Mouse (Mus musculus) MEL (cell line): ENCODE results near the gene Myl4. TPM values are rescaled to one million over a fixed set of nuclear protein-coding genes. Genes with fewer than 3 reads are reported as not detected.
A peak's percentile ranks its signal among the peaks of the same experiment; 100 is the strongest.

ENCODE experiments used
- DNase-seq: peaks from one replicate; pipeline ENCODE4 v3.0.0; 2011; ENCODE audit warnings: low read depth, low spot score
- H3K27ac ChIP-seq: 2 replicates; pipeline ENCODE4 v1.5.1; 2012; ENCODE audit warnings: low read depth, mild to moderate bottlenecking, control low read depth, low read length, moderate library complexity; ENCODE audit not compliant: control insufficient read depth
- H3K27me3 ChIP-seq, 2 experiments: fragments of 150-350 bp in 1 of 2; sonication (generic) in 1 of 2; 2 replicates each; pipeline ENCODE4 v1.6.1; 2012; ENCODE audit warnings: low read length in 2 of 2, mild to moderate bottlenecking in 2 of 2, improper control_type of control experiment in 1 of 2, moderate library complexity in 1 of 2; ENCODE audit not compliant: insufficient read depth in 2 of 2, control insufficient read depth in 1 of 2
- H3K36me3 ChIP-seq, 2 experiments: 2 replicates each; pipeline ENCODE4 v1.6.1; 2012 to 2014; ENCODE audit warnings: low read length in 2 of 2, improper control_type of control experiment in 1 of 2, inconsistent platforms in 1 of 2, mild to moderate bottlenecking in 1 of 2; ENCODE audit not compliant: insufficient read depth in 2 of 2, control insufficient read depth in 1 of 2
- H3K4me1 ChIP-seq, 2 experiments: fragments of 150-350 bp in 1 of 2; sonication (generic) in 1 of 2; 2 replicates each; pipeline ENCODE4 v1.6.1; 2012; ENCODE audit warnings: low read length in 2 of 2, improper control_type of control experiment in 1 of 2, mild to moderate bottlenecking in 1 of 2; ENCODE audit not compliant: insufficient read depth in 2 of 2, control insufficient read depth in 1 of 2
- H3K4me3 ChIP-seq, 2 experiments: fragments of 150-350 bp in 1 of 2; sonication (generic) in 1 of 2; 2 replicates each; pipeline ENCODE4 v1.5.1; 2012; ENCODE audit warnings: low read depth in 2 of 2, low read length in 2 of 2, mild to moderate bottlenecking in 2 of 2, moderate library complexity in 2 of 2, control low read depth in 1 of 2, improper control_type of control experiment in 1 of 2; ENCODE audit not compliant: control insufficient read depth in 1 of 2, insufficient read depth in 1 of 2
- H3K79me2 ChIP-seq: 2 replicates; pipeline ENCODE4 v1.6.1; 2012; ENCODE audit warnings: mild to moderate bottlenecking, low read length, moderate library complexity; ENCODE audit not compliant: control insufficient read depth, poor library complexity, insufficient read depth
- H3K9ac ChIP-seq: 2 replicates; pipeline ENCODE4 v1.6.1; 2012; ENCODE audit warnings: low read depth, mild to moderate bottlenecking, control low read depth, low read length, moderate library complexity; ENCODE audit not compliant: control insufficient read depth, poor library complexity, severe bottlenecking
- H3K9me3 ChIP-seq: fragments of 150-350 bp; sonication (generic); replicated peaks from 2 replicates; pipeline ENCODE4 v1.6.1; 2012; ENCODE audit warnings: mild to moderate bottlenecking, low read length, improper control_type of control experiment, moderate library complexity; ENCODE audit not compliant: insufficient read depth
- BHLHE40 ChIP-seq: IDR thresholded peaks from 2 replicates; pipeline ENCODE4 v1.6.1; 2012; ENCODE audit warnings: low read depth, mild to moderate bottlenecking, inconsistent platforms, low read length, improper control_type of control experiment, borderline replicate concordance
- CHD2 ChIP-seq: IDR thresholded peaks from 2 replicates; pipeline ENCODE4 v1.6.1; 2011; ENCODE audit warnings: low read length, improper control_type of control experiment
- CTCF ChIP-seq, 3 experiments: IDR thresholded peaks in 2 of 3; conservative IDR thresholded peaks in 1 of 3; 2 replicates each; pipeline ENCODE4 v1.5.1; 2011 to 2012; ENCODE audit warnings: low read length in 3 of 3, low read depth in 2 of 3, mild to moderate bottlenecking in 2 of 3, improper control_type of control experiment in 1 of 3, inconsistent platforms in 1 of 3, mixed read lengths in 1 of 3, moderate library complexity in 1 of 3; ENCODE audit not compliant: control insufficient read depth in 1 of 3, insufficient read depth in 1 of 3, poor library complexity in 1 of 3, severe bottlenecking in 1 of 3
- ELF1 ChIP-seq: IDR thresholded peaks from 2 replicates; pipeline ENCODE4 v1.6.1; 2014; ENCODE audit warnings: low read depth, mild to moderate bottlenecking, inconsistent platforms, low read length, improper control_type of control experiment, moderate library complexity
- EP300 ChIP-seq, 2 experiments: IDR thresholded peaks; 2 replicates each; pipeline ENCODE4 v1.6.1; 2011; ENCODE audit warnings: improper control_type of control experiment in 2 of 2, low read length in 2 of 2, low read depth in 1 of 2, mild to moderate bottlenecking in 1 of 2
- ETS1 ChIP-seq: IDR thresholded peaks from 2 replicates; pipeline ENCODE4 v1.6.1; 2012; ENCODE audit warnings: low read depth, mild to moderate bottlenecking, inconsistent platforms, low read length, improper control_type of control experiment, moderate library complexity
- GABPA ChIP-seq: IDR thresholded peaks from 2 replicates; pipeline ENCODE4 v1.6.1; 2012; ENCODE audit warnings: low read depth, mild to moderate bottlenecking, inconsistent platforms, low read length, improper control_type of control experiment, moderate library complexity
- GATA1 ChIP-seq: IDR thresholded peaks from 2 replicates; pipeline ENCODE4 v1.6.1; 2011; ENCODE audit warnings: low read depth, low read length, improper control_type of control experiment
- HCFC1 ChIP-seq: IDR thresholded peaks from 2 replicates; pipeline ENCODE4 v1.6.1; 2012; ENCODE audit warnings: low read depth, mild to moderate bottlenecking, inconsistent platforms, low read length, improper control_type of control experiment, moderate library complexity
- JUND ChIP-seq: IDR thresholded peaks from 2 replicates; pipeline ENCODE4 v1.6.1; 2011; ENCODE audit warnings: low read depth, mild to moderate bottlenecking, improper control_type of control experiment, low read length
- KAT2A ChIP-seq: conservative IDR thresholded peaks from 2 replicates; pipeline ENCODE4 v1.6.1; 2012; ENCODE audit warnings: low read depth, low read length, improper control_type of control experiment, inconsistent platforms
- MAFK ChIP-seq: IDR thresholded peaks from 2 replicates; pipeline ENCODE4 v1.6.1; 2011; ENCODE audit warnings: low read depth, mild to moderate bottlenecking, low read length, improper control_type of control experiment, borderline replicate concordance
- MAX ChIP-seq: IDR thresholded peaks from 2 replicates; pipeline ENCODE4 v1.6.1; 2011; ENCODE audit warnings: low read length, improper control_type of control experiment
- MAZ ChIP-seq: IDR thresholded peaks from 2 replicates; pipeline ENCODE4 v1.6.1; 2012; ENCODE audit warnings: low read depth, mild to moderate bottlenecking, inconsistent platforms, low read length, improper control_type of control experiment
- MEF2A ChIP-seq: IDR thresholded peaks from 2 replicates; pipeline ENCODE4 v1.6.1; 2014; ENCODE audit warnings: low read depth, mild to moderate bottlenecking, inconsistent platforms, low read length, improper control_type of control experiment; ENCODE audit not compliant: poor library complexity, insufficient replicate concordance, severe bottlenecking; ENCODE audit errors: extremely low read depth
- MXI1 ChIP-seq: IDR thresholded peaks from 2 replicates; pipeline ENCODE4 v1.6.1; 2011; ENCODE audit warnings: mild to moderate bottlenecking, low read depth, low read length, improper control_type of control experiment
- MYB ChIP-seq: IDR thresholded peaks from 2 replicates; pipeline ENCODE4 v1.6.1; 2011; ENCODE audit warnings: mild to moderate bottlenecking, low read depth, low read length, improper control_type of control experiment
- MYC ChIP-seq: IDR thresholded peaks from 2 replicates; pipeline ENCODE4 v1.6.1; 2011; ENCODE audit warnings: low read depth, mild to moderate bottlenecking, low read length, improper control_type of control experiment, moderate library complexity
- NRF1 ChIP-seq: IDR thresholded peaks from 2 replicates; pipeline ENCODE4 v1.6.1; 2014; ENCODE audit warnings: low read depth, mild to moderate bottlenecking, inconsistent platforms, low read length, improper control_type of control experiment, moderate library complexity; ENCODE audit not compliant: poor library complexity, insufficient read depth, severe bottlenecking
- POLR2A ChIP-seq, 2 experiments: IDR thresholded peaks; 2 replicates each; pipeline ENCODE4 v1.6.1; 2011 to 2012; ENCODE audit warnings: low read length in 2 of 2, mild to moderate bottlenecking in 2 of 2, control low read depth in 1 of 2, improper control_type of control experiment in 1 of 2, low read depth in 1 of 2, moderate library complexity in 1 of 2; ENCODE audit not compliant: control insufficient read depth in 1 of 2, insufficient read depth in 1 of 2, poor library complexity in 1 of 2
- POLR2AphosphoS2 ChIP-seq: IDR thresholded peaks from 2 replicates; pipeline ENCODE4 v1.6.1; 2011; ENCODE audit warnings: low read length, improper control_type of control experiment
- POLR2AphosphoS5 ChIP-seq: IDR thresholded peaks from 2 replicates; pipeline ENCODE4 v1.6.1; 2012; ENCODE audit warnings: low read depth, borderline replicate concordance, mild to moderate bottlenecking, inconsistent platforms, low read length, moderate library complexity, mixed read lengths
- RAD21 ChIP-seq: IDR thresholded peaks from 2 replicates; pipeline ENCODE4 v1.6.1; 2011; ENCODE audit warnings: mild to moderate bottlenecking, low read depth, low read length, improper control_type of control experiment
- SIN3A ChIP-seq: IDR thresholded peaks from 2 replicates; pipeline ENCODE4 v1.6.1; 2012; ENCODE audit warnings: low read length, improper control_type of control experiment, inconsistent platforms
- SMC3 ChIP-seq: IDR thresholded peaks from 2 replicates; pipeline ENCODE4 v1.6.1; 2011; ENCODE audit warnings: low read depth, low read length, improper control_type of control experiment
- TAL1 ChIP-seq: IDR thresholded peaks from 2 replicates; pipeline ENCODE4 v1.6.1; 2012; ENCODE audit warnings: mild to moderate bottlenecking, inconsistent platforms, low read length, moderate library complexity, mixed read lengths
- TBP ChIP-seq: IDR thresholded peaks from 2 replicates; pipeline ENCODE4 v1.8.0; 2011; ENCODE audit warnings: low read depth, low read length, improper control_type of control experiment
- UBTF ChIP-seq: IDR thresholded peaks from 2 replicates; pipeline ENCODE4 v1.6.1; 2012; ENCODE audit warnings: low read depth, mild to moderate bottlenecking, inconsistent platforms, low read length, improper control_type of control experiment, moderate library complexity, borderline replicate concordance; ENCODE audit not compliant: insufficient read depth
- USF2 ChIP-seq, 2 experiments: IDR thresholded peaks; 2 replicates each; pipeline ENCODE4 v1.6.1; 2011 to 2012; ENCODE audit warnings: improper control_type of control experiment in 2 of 2, low read length in 2 of 2, borderline replicate concordance in 1 of 2, inconsistent platforms in 1 of 2, low read depth in 1 of 2, mild to moderate bottlenecking in 1 of 2; ENCODE audit not compliant: insufficient read depth in 1 of 2
- ZKSCAN1 ChIP-seq: IDR thresholded peaks from 2 replicates; pipeline ENCODE4 v1.6.1; 2012; ENCODE audit warnings: low read depth, mild to moderate bottlenecking, inconsistent platforms, low read length, improper control_type of control experiment, moderate library complexity
- ZMIZ1 ChIP-seq: IDR thresholded peaks from 2 replicates; pipeline ENCODE4 v1.6.1; 2012; ENCODE audit warnings: low read depth, mild to moderate bottlenecking, inconsistent platforms, low read length, improper control_type of control experiment, moderate library complexity
- polyA plus RNA-seq, 2 experiments: library from polyadenylated mRNA; stranded (reverse) in 1 of 2; unstranded in 1 of 2; fragments of >175 nt in 1 of 2; fragments of >200 nt in 1 of 2; gene quantifications; 2 replicates each; pipeline versions ENCODE4 v1.2.1 to v1.2.4; 2012; ENCODE audit warnings: low replicate concordance in 2 of 2, low read depth in 1 of 2; ENCODE audit not compliant: insufficient read length in 2 of 2, insufficient read depth in 1 of 2, missing spikeins in 1 of 2
- total RNA-seq: library from RNA; depleted of rRNA; stranded (reverse); fragments of 300-350 nt; gene quantifications from 2 replicates; pipeline ENCODE4 v1.2.3, GENCODE M21; 2012

Gene Myl4
- total and polyA plus RNA-seq, 3 experiments: 0.29 to 1.3 TPM; not detected in 1

GRCm38 (mm10) chr11:104613551-104613950, 63.1 kb downstream of the Myl4 start:
- no peak for DNase-seq
- Histone ChIP-seq H3K79me2 (no peaks in the 10 kb centered on the region), H3K4me1 (peaks cover 18 to 51% of the 10 kb centered on the region in 2 experiments), H3K27me3 (no peaks in the 10 kb centered on the region), H3K27ac (no peak overlapping the region; the same call in 1 of the 2 replicates), H3K9ac (no peak overlapping the region), H3K36me3 (peaks cover 0 to 47% of the 10 kb centered on the region in 2 experiments; a peak in 2 of 4 replicates), H3K4me3 (no peak overlapping the region), H3K9me3 (no peaks in the 10 kb centered on the region)
- no peak for TF ChIP-seq MAX

- Histone ChIP-seq H3K79me2 (no peaks in the 10 kb centered on the region), H3K9ac (no peak overlapping the region), H3K4me3 (no peak overlapping the region), H3K9me3 (no peaks in the 10 kb centered on the region), H3K4me1 (peaks cover 15 to 51% of the 10 kb centered on the region in 2 experiments), H3K27ac (peak overlapping the region; percentile 24; the same call in 1 of the 2 replicates), H3K27me3 (no peaks in the 10 kb centered on the region), H3K36me3 (peaks cover 0 to 47% of the 10 kb centered on the region in 2 experiments; a peak in 2 of 4 replicates)
- DNase-seq: peak; percentile 83
- TF ChIP-seq MEF2A (0 out of 2 replicates have a peak, but pooled peaks have one; percentile 66), BHLHE40 (no peak; the same call in 1 of the 2 replicates), MYC (0 out of 2 replicates have a peak, but pooled peaks have one; percentile 65), CTCF (IDR thresholded peaks at IDR 0.05 in 2 of 3, conservative IDR thresholded peaks at IDR 0.05 in 1 of 3; ENCODE audit: control insufficient read depth in 1 of 3, insufficient read depth in 1 of 3, low read depth in 2 of 3, low read length in 3 of 3, poor library complexity in 1 of 3, severe bottlenecking in 1 of 3) (no peak), ZMIZ1 (0 out of 2 replicates have a peak, but pooled peaks have one; percentile 39), MAFK (peak; percentile 87), UBTF (no peak), GABPA (no peak), HCFC1 (peak; percentile 44; the same call in 1 of the 2 replicates), SIN3A (peak; percentile 77), NRF1 (no peak), POLR2AphosphoS2 (no peak), ETS1 (peak; percentile 99), RAD21 (no peak), SMC3 (no peak), MYB (0 out of 2 replicates have a peak, but pooled peaks have one; percentile 20), POLR2AphosphoS5 (no peak), EP300 (IDR thresholded peaks at IDR 0.05; ENCODE audit: low read depth in 1 of 2, low read length in 2 of 2) (peak; percentile 91 to 93), TAL1 (peak; percentile 28), USF2 (IDR thresholded peaks at IDR 0.05; ENCODE audit: borderline replicate concordance in 1 of 2, insufficient read depth in 1 of 2, low read depth in 1 of 2, low read length in 2 of 2) (no peak), JUND (peak; percentile 70; the same call in 1 of the 2 replicates), POLR2A (IDR thresholded peaks at IDR 0.05; ENCODE audit: control insufficient read depth in 1 of 2, insufficient read depth in 1 of 2, low read depth in 1 of 2, low read length in 2 of 2, poor library complexity in 1 of 2) (no peak), ZKSCAN1 (no peak), ELF1 (peak; percentile 35; the same call in 1 of the 2 replicates), TBP (no peak), CHD2 (no peak), GATA1 (peak; percentile 97), MXI1 (peak; percentile 61; the same call in 1 of the 2 replicates), MAZ (no peak), KAT2A (0 out of 2 replicates have a peak, but pooled peaks have one; percentile 39)
Measured at GRCm38 (mm10) chr11:104614130-104614529, 63.7 kb downstream of the Myl4 start.
